23 mouse cellular contexts compared by ENCODE assay signal in genomic region chr8:115883808-115884207, GRCm38 (mm10).
DNase-seq lines count a peak whose midpoint lies in the region; ATAC-seq and TF ChIP-seq lines count a peak whose summit lies in the region.
"Had no signal": no experiment of that assay in that cellular context is flagged by ENCODE, and none has a peak within 500 bp of the region (broad histone marks: within the 10 kb centered on the region; RNA-seq: fewer than 3 reads in every experiment).

No protein-coding gene starts in this region.

- H3K27ac ChIP-seq in kidney, postnatal 0 days = no peak overlapping the region
- no peak overlapping the region for H3K27ac ChIP-seq in lung, postnatal 0 days (ENCODE audit: low read length)
- H3K27ac ChIP-seq: embryonic facial prominence, embryonic 13.5 days; embryonic facial prominence, embryonic 15.5 days; forebrain, embryonic 10.5 days; forebrain, embryonic 12.5 days had no signal

- no peak for TF ChIP-seq CTCF in kidney, postnatal 0 days (IDR thresholded peaks at IDR 0.05; ENCODE audit: low read depth)
- TF ChIP-seq CTCF in lung, postnatal 0 days (IDR thresholded peaks at IDR 0.05) = no peak
- TF ChIP-seq CTCF in lung, adult 2 months (IDR thresholded peaks at IDR 0.05; ENCODE audit: insufficient read depth, low read length) = no peak

- H3K4me1 ChIP-seq in kidney, postnatal 0 days (replicated peaks; ENCODE audit: insufficient read depth, low read length) = no peaks in the 10 kb centered on the region
- no peaks in the 10 kb centered on the region; the same call in 1 of the 2 replicates for H3K4me1 ChIP-seq in lung, postnatal 0 days (ENCODE audit: insufficient read depth, low read depth, low read length)
- H3K4me1 ChIP-seq in lung, adult 2 months (ENCODE audit: control insufficient read depth, insufficient read depth, low read length) = no peaks in the 10 kb centered on the region
- H3K4me1 ChIP-seq: embryonic facial prominence, embryonic 13.5 days; embryonic facial prominence, embryonic 15.5 days; forebrain, embryonic 10.5 days; forebrain, embryonic 12.5 days had no signal

- H3K27me3 ChIP-seq in kidney, postnatal 0 days (ENCODE audit: insufficient read depth, low read length) = no peaks in the 10 kb centered on the region
- H3K27me3 ChIP-seq in lung, postnatal 0 days (replicated peaks; ENCODE audit: insufficient read depth, low read length) = no peaks in the 10 kb centered on the region
- H3K27me3 ChIP-seq: embryonic facial prominence, embryonic 13.5 days; embryonic facial prominence, embryonic 15.5 days; forebrain, embryonic 12.5 days had no signal

- TF ChIP-seq POLR2A in lung, adult 2 months (IDR thresholded peaks at IDR 0.05; ENCODE audit: borderline replicate concordance, extremely low read depth, low read depth, low read length) = no peak

- no peak overlapping the region for H3K9ac ChIP-seq in kidney, postnatal 0 days (ENCODE audit: low read depth, low read length)
- no peak overlapping the region for H3K9ac ChIP-seq in lung, postnatal 0 days (replicated peaks; ENCODE audit: low read depth)
- H3K9ac ChIP-seq: embryonic facial prominence, embryonic 13.5 days; embryonic facial prominence, embryonic 15.5 days; forebrain, embryonic 12.5 days had no signal

- H3K9me3 ChIP-seq in kidney, postnatal 0 days (replicated peaks; ENCODE audit: low read length) = no peaks in the 10 kb centered on the region
- H3K9me3 ChIP-seq in lung, postnatal 0 days (ENCODE audit: low read length) = no peaks in the 10 kb centered on the region
- H3K9me3 ChIP-seq: embryonic facial prominence, embryonic 13.5 days; embryonic facial prominence, embryonic 15.5 days; forebrain, embryonic 10.5 days; forebrain, embryonic 12.5 days had no signal

- no peak for ATAC-seq in kidney, postnatal 0 days (replicated peaks; ENCODE audit: low FRiP score, low read depth)
- peak; percentile 53 for ATAC-seq in lung, postnatal 0 days
- ATAC-seq: forebrain, embryonic 14.5 days had no signal

- WGBS in kidney, postnatal 0 days = 42% methylated on average over 3 of the region's 3 CpGs
- 40% methylated on average over 3 of the region's 3 CpGs for whole genome bisulfite sequencing in lung, postnatal 0 days
- WGBS in lung, adult 2 months = 50% methylated on average over 3 of the region's 3 CpGs

- DNase-seq in kidney, postnatal 0 days (ENCODE audit: low spot score) = peak; percentile 14
- no peak for DNase-seq in kidney, postnatal 36 days
- peak; percentile 52 for DNase-seq in lung, postnatal 0 days (ENCODE audit: low spot score)
- DNase-seq in lung, adult 18-20 months = no peak
- peak; percentile 15 for DNase-seq in lung, postnatal 25 days (ENCODE audit: low spot score)
- DNase-seq in lung, adult 2 months = no peak
- DNase-seq in gastrocnemius, postnatal 14 days = no peak
- DNase-seq: adrenal gland, adult 2 months; adrenal gland, postnatal 10 days; adrenal gland, postnatal 25 days; cerebellum, adult 11 months; cerebellum, adult 18-20 months; cerebellum, adult 8-10 months; cerebellum, adult 9-11 months; cerebellum, postnatal 14 days; cerebellum, postnatal 36 days; embryo, embryonic 11 days had no signal

- intact Hi-C loops in gastrocnemius, postnatal 14 days (cut with DNase I; ENCODE audit: low total_unique reads) = no loop called here

- no peak overlapping the region for H3K4me2 ChIP-seq in kidney, postnatal 0 days (ENCODE audit: low read length)
- no peak overlapping the region for H3K4me2 ChIP-seq in lung, postnatal 0 days (replicated peaks; ENCODE audit: low read depth, low read length)
- H3K4me2 ChIP-seq: embryonic facial prominence, embryonic 13.5 days; embryonic facial prominence, embryonic 15.5 days; forebrain, embryonic 12.5 days had no signal

- H3K4me3 ChIP-seq in kidney, postnatal 0 days (replicated peaks; ENCODE audit: low read depth, low read length) = no peak overlapping the region
- H3K4me3 ChIP-seq in lung, postnatal 0 days (ENCODE audit: low read depth, low read length) = no peak overlapping the region
- H3K4me3 ChIP-seq in lung, adult 2 months (replicated peaks; ENCODE audit: extremely low read depth, low read depth, low read length) = no peak overlapping the region
- H3K4me3 ChIP-seq: embryonic facial prominence, embryonic 13.5 days; embryonic facial prominence, embryonic 15.5 days; erythroblast, embryonic 14.5 days; forebrain, embryonic 10.5 days; forebrain, embryonic 12.5 days had no signal

- TF ChIP-seq EP300 in lung, postnatal 0 days (IDR thresholded peaks at IDR 0.05) = no peak

- no peaks in the 10 kb centered on the region for H3K36me3 ChIP-seq in kidney, postnatal 0 days (ENCODE audit: insufficient read depth, low read length)
- no peaks in the 10 kb centered on the region for H3K36me3 ChIP-seq in lung, postnatal 0 days (ENCODE audit: insufficient read depth, low read length)
- H3K36me3 ChIP-seq: embryonic facial prominence, embryonic 13.5 days; embryonic facial prominence, embryonic 15.5 days; forebrain, embryonic 10.5 days; forebrain, embryonic 12.5 days had no signal

Comparison
In these comparisons a context has a peak if more than half of its experiments do, and no peak if none do; other contexts are left out.
1. DNase-seq: peak in kidney, postnatal 0 days (single experiment), lung, postnatal 0 days (single experiment) and lung, postnatal 25 days (single experiment); none in kidney, postnatal 36 days (0 of 2), lung, adult 18-20 months (0 of 2), lung, adult 2 months (single experiment) and gastrocnemius, postnatal 14 days (single experiment).